Mouse (Mus musculus) A20 (cell line): ENCODE measurements around the gene Per1.

Source experiments
- DNase-seq: peaks from one replicate; pipeline ENCODE4 v3.0.0-alpha.2; 2011; ENCODE audit warnings: low read depth, low spot score

Gene Per1

DNA sequence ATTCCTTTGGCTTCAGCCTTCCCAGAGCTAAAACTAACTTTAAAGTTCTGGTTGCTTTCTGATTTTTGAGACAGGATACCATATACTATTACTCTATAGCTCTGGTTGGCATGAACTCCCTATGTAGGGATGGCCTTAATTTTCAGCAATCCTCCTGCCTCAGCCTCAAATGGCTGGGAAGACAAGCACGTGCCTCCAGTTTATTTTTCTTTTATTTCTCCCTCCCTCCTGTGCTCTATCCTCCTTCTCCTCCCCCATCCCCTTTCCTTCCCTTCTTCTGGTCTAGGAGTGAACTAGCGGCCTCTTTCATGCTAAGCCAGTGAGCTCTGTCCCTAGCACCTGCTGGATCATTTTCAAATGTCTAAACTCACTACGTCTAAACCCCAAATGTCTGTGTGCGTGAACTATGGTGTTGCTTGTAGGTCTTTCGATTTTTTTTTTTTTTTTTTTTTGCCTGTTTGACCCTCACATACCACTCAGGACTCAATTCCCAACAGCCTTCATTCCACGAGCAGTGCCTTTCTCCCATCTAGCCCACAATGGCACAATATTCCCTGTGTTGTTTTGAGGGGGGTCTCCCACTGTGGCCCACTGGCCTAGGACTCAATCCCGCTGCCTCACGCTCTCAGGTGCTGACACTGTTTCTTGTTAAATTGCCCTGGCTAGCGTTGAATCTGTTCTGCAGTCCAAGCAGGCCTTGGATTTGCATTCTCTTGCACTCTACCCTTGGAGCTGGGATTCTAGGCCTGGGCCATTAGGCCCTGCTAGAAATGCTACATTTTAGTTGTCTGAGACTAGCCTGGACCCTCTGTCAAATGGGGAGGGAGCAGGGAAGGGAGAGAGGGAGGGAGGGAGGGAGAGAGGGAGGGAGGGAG lies 30.5 kb upstream of the Per1 start:
- DNase-seq = peak; percentile 8

- no peak for DNase-seq
These were observed 29.6 kb upstream of the Per1 start for GRCm38 (mm10) chr11:69065394-69065925.

GRCm38 (mm10) chr11:69066163-69066861 lies 28.7 kb upstream of the Per1 start:
- DNase-seq = no peak

- DNase-seq = peak; percentile 82
These were observed 28.1 kb upstream of the Per1 start for GRCm38 (mm10) chr11:69066956-69067355.

DNA sequence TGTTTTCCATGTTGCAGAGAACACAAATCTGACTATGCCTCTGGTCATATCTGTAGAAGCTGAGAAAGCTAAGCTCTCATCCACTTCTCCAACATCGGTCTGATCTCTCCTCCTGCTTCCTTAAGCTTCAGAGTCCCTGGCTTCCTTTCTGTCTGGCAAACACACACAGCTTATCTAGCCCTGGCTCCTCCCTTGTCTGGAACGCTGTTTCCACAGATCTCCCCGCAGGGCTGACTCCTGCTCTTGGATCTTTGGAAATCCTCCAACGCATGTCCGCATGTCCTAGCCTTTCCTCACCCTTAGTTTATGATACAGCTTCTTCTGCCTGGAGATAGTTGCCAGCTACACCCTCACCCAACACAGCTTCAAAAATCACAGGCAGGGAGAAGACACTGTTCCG lies 27.4 kb upstream of the Per1 start:
- no peak for DNase-seq

DNA sequence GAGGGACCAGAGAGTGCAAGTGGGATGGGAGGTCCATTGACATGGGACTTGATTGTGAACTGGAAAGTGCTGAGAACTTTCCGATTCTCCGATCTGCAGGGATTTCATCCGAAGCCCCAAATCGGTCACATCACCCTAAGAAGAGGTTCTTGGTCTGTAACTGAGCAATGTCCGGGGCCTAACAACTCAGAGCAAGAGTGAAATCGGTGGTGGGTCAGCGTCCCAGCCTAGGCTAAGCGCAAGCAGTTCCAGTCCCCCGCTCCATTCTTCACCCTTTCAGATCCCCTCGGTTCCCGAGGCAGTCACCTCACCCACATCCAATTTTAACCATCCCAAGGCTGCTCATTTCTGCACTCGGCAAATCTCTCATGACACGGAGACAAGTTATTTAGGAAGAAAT lies 24.9 kb upstream of the Per1 start:
- DNase-seq = no peak

- peak; percentile 98 for DNase-seq
These were observed 24.3 kb upstream of the Per1 start, which contains the start of gene Tmem107 for GRCm38 (mm10) chr11:69070590-69071222. Tmem107 (plus strand) TSS chr11:69070806.

GRCm38 (mm10) chr11:69071262-69071661 lies 23.8 kb upstream of the Per1 start:
- DNase-seq = no peak

DNA sequence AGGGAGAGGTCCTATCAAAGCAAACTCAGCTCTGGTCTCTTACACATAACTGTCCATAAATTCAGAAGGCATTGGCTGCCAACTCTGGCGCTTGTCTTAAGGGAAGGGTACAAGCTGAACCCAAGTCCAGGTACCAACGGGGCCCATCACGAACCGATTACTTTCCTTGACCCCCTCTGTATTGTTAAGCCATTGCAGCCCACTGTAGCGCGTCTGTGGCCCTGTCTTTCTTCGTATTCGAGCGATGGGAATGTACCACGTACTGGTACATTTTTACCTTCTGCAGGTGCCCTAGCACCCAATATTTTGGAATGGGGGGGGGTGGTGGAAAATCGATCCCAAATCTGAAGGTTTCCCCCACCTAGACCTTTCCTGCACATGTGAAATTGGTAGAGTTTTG lies 22.8 kb upstream of the Per1 start:
- no peak for DNase-seq

DNA sequence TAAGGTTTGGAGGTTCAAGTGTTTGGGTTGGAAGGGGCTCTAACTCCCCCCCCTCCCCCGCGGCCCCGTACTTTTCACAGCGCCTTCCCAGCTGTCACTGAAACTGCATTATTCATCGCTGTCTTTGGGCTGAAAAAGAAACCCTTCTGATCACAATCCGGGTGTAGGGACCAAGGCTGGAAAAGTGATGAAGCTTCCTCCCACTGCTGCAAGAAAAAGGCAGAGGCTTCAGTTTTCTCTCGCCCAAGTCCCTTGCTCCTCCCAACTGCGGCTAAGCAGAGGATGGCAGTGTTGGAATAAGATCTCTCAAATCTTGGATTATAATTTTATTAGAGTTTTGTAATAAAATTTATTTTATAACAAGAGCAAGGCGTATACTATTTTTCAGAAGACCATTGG lies 22.4 kb upstream of the Per1 start:
- DNase-seq = no peak

DNA sequence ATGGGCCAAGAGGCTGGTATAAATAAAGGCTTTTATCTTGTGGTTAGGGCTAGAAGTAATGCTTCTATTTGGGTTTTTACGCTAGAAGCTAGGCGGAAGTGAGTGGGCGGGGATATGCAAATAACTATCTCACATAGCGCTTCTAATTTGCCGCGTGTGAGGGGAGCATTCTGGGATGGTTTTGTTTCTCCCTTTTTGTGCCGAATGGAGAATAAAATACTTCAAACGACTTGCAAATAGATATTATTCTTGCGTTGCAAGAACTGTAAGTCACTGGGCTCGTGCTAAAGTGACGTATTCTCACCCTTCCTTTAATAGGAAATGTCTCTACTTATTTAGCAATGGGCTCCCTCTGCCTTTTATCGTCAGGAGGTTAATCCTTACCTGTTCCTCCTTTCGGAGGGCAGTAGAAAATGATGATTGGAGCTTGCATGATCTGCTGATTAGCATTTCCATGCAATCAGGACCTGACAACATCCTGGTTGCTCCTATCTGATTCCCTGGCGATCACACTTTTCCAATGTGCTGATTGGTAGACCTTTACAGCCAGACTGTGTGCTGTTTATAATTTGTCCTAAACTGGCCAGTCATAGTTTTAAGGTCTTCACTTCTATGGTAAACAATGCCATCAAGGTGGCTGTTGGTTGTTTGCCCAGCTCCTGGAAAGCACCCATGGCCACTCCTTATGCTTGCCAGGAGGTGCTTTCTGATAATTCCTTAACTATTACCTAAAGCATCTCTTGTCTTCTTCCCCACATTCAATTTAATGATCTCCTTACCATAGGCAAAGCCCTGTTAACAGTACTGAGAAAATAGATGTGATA lies 21.7 kb upstream of the Per1 start:
- DNase-seq = peak; percentile 97

DNA sequence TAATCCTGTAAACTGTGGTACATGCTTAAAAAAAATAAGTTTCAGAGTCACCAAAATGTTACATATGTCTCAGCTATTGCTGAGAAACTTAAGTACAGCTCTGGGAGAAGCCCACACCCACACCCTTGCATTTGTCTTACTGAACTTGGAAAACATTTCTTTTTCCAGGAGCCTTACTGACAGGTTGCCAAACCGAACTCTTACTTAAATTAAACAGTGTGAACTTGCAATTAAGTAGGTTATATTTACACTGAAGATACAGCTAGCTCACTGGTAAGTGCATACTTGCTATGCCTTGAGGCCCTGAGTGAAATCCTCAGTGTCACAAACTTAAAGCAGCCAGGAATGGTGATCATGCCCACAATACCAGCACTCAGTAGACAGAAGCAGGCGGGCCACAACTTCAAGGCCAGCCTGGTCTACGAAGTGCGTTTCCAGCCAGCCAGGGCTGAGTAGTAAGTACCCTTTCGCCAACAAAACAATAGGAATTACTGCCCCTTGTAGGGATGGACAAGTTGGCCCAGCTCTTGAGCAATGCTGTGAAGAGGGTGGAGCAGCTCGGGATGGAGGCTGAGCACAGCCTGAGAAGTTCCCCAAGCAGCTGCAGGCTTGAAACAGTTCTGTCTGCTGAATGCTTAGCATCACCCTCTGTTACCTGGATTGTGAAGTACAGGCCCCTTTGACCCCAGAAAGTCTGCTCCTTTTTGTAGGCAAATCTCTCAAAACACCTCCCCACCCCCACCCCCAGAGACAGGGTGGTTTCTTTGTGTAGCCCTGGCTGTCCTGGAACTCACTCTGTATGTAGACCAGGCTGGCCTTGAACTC lies 20.9 kb upstream of the Per1 start:
- DNase-seq = peak; percentile 33

DNA sequence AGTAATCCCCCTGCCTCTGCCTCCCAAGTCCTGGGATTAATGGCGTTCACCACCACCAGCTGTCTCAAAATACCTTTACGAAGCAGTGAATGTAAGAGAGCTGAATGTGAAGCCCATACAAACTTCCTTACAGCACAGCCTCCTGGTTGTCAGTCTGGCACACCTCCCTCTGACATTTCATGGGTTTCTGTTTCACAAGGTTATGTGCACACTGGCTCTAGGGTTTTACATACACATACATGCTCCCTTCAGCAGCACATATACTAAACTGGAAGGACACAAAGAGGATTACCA lies 20.3 kb upstream of the Per1 start:
- no peak for DNase-seq

DNA sequence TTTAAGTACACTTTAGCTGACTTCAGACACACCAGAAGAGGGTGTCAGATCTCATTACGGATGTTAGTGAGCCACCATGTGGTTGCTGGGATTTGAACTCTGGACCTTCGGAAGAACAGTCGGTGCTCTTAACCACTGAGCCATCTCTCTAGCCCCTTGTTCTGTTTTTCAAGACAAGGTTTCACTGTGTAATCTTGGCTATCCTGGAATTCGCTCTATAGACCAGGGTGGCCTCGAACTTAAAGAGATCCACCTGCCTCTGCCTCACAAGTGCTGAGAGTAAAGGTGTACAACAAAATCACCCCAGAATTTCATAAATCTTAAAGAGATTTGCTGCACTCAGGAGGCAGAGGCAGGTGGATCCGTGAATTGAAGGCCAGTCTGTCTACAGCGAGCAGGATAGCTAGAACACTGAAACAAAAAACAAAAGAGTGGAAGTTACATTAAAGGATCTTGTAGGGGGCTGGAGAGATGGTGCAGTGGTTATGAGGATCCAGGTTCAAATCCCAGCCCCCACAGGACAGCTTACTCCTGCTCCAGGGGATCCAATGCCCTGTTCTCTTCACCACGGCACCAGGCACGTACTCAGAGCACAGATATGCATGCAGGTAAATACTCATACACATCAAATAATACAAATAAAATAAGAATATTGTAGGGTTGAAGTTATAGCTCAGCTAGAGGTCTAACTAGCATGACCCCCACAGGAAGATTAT lies 19.1 kb upstream of the Per1 start:
- peak; percentile 65 for DNase-seq

DNA sequence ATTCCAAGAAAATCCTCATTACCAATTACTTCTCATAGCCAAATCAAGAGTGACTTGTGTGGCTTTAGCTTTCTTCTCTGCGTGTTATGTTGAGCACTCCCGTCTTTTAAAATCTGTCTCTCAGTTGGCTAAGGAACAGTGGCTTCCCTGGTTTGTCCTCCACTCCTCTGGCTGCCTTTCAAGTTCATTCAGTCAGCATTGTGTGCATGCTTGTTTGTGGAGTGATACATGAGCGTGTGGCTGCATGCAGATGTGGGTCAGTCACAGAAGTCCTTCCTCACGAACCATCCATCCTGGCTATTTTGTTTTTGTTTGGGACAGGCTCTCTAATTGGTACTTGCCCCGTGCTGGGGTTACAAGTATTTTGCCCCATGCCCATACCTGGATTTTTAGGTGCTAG lies 18.4 kb upstream of the Per1 start:
- no peak for DNase-seq

DNA sequence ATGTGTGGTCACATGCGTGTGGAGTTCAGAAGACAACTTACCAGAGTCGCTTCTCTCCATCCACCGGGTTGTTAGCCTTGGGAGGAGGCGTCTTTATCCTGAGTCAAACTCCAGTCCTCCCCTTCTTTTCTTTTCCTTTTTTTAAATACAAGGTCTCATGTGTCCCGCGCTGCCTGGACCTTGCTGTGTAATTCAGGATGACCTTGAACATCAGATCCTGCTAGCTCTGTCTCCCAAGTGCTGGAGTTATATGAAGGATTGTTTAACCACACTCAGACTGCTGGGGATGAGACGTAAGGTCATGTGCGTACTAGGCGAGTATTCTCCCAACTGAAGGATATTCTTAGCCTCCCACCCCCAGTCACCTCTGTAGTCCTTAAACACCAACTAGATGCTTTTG lies 17.7 kb upstream of the Per1 start:
- DNase-seq = no peak

DNA sequence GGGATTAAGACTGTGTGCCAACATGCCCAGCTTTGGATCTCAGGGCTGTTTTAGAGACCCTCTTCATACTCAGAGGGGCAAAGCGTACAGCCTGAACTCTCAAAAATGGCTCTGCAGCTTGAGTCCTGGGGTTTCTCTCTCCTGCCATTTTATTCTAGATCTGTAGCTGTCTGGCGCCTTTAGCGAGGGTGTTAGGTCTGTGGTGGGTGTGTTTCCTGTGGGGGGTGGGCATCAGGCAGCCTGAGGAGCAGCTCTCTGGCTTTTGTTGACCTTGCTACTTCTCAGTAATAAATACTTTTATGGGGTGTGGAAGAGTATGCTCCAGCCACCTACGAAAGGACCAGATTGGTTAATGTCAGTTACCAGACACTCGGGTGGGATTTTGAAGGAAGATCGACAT lies 17.0 kb upstream of the Per1 start:
- DNase-seq = no peak

DNA sequence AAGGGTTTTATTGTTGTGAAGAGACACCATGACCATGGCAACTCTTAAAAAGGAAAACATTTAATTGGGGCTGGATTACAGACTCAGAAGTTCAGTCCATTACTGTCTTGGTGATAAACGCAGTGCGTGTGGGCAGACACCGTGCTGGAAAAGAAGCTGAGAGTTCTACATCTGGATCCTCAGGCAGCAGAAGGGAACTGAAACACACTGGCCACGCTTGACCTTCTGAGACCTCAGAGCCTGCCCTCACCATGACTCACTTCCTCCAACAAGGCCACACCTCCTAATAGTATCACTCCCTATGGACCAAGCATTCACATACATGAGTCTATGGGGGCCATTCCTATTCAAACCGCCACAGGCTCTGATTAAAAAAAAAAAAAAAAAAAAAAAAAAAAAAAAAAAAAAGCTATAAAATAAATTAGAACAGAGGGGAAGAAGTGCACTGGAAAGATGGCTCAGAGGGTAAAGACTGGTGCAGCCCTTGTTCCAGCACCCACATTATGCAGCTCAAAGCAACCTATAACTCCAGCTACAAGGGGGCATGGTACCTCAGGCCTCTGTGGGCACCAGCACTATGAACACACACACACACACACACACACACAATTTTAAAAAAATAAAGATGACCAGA lies 16.1 kb upstream of the Per1 start:
- peak; percentile 86 for DNase-seq

DNA sequence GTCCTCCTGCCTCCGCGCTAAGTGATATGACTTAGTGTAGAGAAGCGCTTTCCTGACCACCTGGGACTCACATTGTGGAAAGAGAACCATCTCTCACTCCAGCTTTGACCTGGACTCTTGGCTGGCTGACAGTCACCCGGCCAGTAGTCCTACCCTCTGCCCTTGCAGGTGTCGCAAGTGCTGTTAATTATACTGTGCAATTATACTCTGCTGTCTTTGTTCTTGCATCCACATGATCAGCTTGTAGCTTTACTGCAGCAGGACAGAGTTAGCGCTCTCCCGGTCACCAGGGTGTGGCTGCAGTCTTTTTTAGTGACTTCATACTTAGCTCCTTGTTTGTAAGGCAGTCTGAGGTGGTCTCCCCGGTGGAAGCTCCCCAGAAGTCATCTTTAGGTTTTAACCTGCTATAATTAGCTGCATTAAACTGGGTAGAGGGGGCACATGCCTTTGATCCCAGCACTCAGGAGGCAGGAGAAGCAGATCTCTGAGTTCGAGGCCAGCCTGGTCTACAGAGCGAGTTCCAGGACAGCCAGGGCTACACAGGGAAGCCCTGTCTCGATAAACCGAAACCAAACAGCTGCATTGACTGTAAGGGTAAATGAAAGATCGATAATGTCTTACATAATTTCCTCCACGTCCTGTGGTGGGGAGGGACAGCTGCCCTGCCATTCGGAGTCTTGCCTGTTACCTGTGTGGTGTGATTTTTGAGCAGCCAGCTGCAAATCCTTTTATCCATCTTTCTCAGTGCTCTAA lies 14.7 kb upstream of the Per1 start:
- no peak for DNase-seq
